In genomic region chr16:11676006-11676405, GRCm38 (mm10) we compare ENCODE assay signal across 26 mouse cellular contexts.
A peak's percentile ranks its signal among the peaks of the same experiment; 100 is the strongest.
DNase-seq lines count a peak whose midpoint lies in the region; ATAC-seq lines count a peak whose summit lies in the region.
"Had no signal": no experiment of that assay in that cellular context is flagged by ENCODE, and none has a peak within 500 bp of the region (broad histone marks: within the 10 kb centered on the region; RNA-seq: fewer than 3 reads in every experiment).

No protein-coding gene starts in this region.

- no peaks in the 10 kb centered on the region for H3K27me3 ChIP-seq in forebrain, embryonic 11.5 days (ENCODE audit: control insufficient read depth, insufficient read depth, low read length)
- H3K27me3 ChIP-seq in forebrain, embryonic 16.5 days (replicated peaks; ENCODE audit: control insufficient read depth, insufficient read depth, low read length) = no peaks in the 10 kb centered on the region
- no peaks in the 10 kb centered on the region for H3K27me3 ChIP-seq in neural tube, embryonic 14.5 days (ENCODE audit: control insufficient read depth, insufficient read depth, low read length)
- H3K27me3 ChIP-seq in neural tube, embryonic 15.5 days (replicated peaks) = no peaks in the 10 kb centered on the region
- H3K27me3 ChIP-seq in heart, embryonic 11.5 days (ENCODE audit: control insufficient read depth, insufficient read depth, low read length) = no peaks in the 10 kb centered on the region
- H3K27me3 ChIP-seq: embryonic facial prominence, embryonic 12.5 days; kidney, embryonic 15.5 days; liver, embryonic 12.5 days; midbrain, embryonic 13.5 days had no signal

- H3K36me3 ChIP-seq in forebrain, embryonic 11.5 days (ENCODE audit: control insufficient read depth, insufficient read depth, low read length) = no peaks in the 10 kb centered on the region
- H3K36me3 ChIP-seq in forebrain, embryonic 16.5 days (ENCODE audit: control insufficient read depth, insufficient read depth) = no peaks in the 10 kb centered on the region
- no peaks in the 10 kb centered on the region for H3K36me3 ChIP-seq in neural tube, embryonic 14.5 days (ENCODE audit: control insufficient read depth, insufficient read depth, low read length)
- 0 out of 2 replicates have a peak, but pooled peaks cover 7% of the 10 kb centered on the region for H3K36me3 ChIP-seq in neural tube, embryonic 15.5 days
- no peaks in the 10 kb centered on the region for H3K36me3 ChIP-seq in heart, embryonic 11.5 days (ENCODE audit: control insufficient read depth, insufficient read depth, low read length)
- H3K36me3 ChIP-seq: embryonic facial prominence, embryonic 12.5 days; heart, embryonic 10.5 days; liver, embryonic 12.5 days; midbrain, embryonic 13.5 days had no signal

- 0 out of 2 replicates have a peak, but pooled peaks have one; percentile 30 for ATAC-seq in forebrain, embryonic 11.5 days (replicated peaks; ENCODE audit: low FRiP score)
- no peak for ATAC-seq in forebrain, embryonic 16.5 days
- 0 out of 2 replicates have a peak, but pooled peaks have one; percentile 31 for ATAC-seq in neural tube, embryonic 14.5 days (ENCODE audit: low read depth)
- ATAC-seq in neural tube, embryonic 15.5 days (ENCODE audit: low FRiP score) = no peak
- ATAC-seq in megakaryocyte progenitor cell, adult 5-6 weeks (replicated peaks; ENCODE audit: poor library complexity) = peak; percentile 98
- no peak for ATAC-seq in heart, embryonic 11.5 days (replicated peaks; ENCODE audit: insufficient number of reproducible peaks, low FRiP score, low TSS enrichment)
- ATAC-seq: CD4-positive, CD25-positive, alpha-beta regulatory T cell, adult 4 months; intestine, embryonic 16.5 days; liver, embryonic 12.5 days; midbrain, embryonic 13.5 days had no signal

- DNase-seq in forebrain, embryonic 11.5 days (ENCODE audit: low spot score) = no peak
- no peak for DNase-seq in kidney, postnatal 14 days
- no peak for DNase-seq in ovary, adult 18-20 months (ENCODE audit: low spot score)
- DNase-seq: adrenal gland, postnatal 14 days; cerebellum, adult 8-10 months; forebrain, postnatal 0 days; gastrocnemius, postnatal 36 days; heart, postnatal 10 days; lung, embryonic 14.5 days; lung, postnatal 36 days; thymus, postnatal 4 days had no signal

- H3K9ac ChIP-seq in forebrain, embryonic 11.5 days (ENCODE audit: low read length) = no peak overlapping the region
- H3K9ac ChIP-seq in forebrain, embryonic 16.5 days (replicated peaks; ENCODE audit: low read depth, low read length) = no peak overlapping the region
- no peak overlapping the region for H3K9ac ChIP-seq in neural tube, embryonic 14.5 days (replicated peaks; ENCODE audit: low read depth, low read length)
- H3K9ac ChIP-seq in neural tube, embryonic 15.5 days (replicated peaks) = no peak overlapping the region
- no peak overlapping the region for H3K9ac ChIP-seq in heart, embryonic 11.5 days (ENCODE audit: low read depth, low read length)
- H3K9ac ChIP-seq: embryonic facial prominence, embryonic 12.5 days; forebrain, postnatal 0 days; hindbrain, embryonic 14.5 days; kidney, embryonic 15.5 days; liver, embryonic 12.5 days; lung, embryonic 14.5 days; midbrain, embryonic 13.5 days had no signal

- no peaks in the 10 kb centered on the region for H3K9me3 ChIP-seq in forebrain, embryonic 11.5 days (ENCODE audit: control insufficient read depth, low read length)
- no peaks in the 10 kb centered on the region for H3K9me3 ChIP-seq in forebrain, embryonic 16.5 days (ENCODE audit: control insufficient read depth, low read length)
- H3K9me3 ChIP-seq in neural tube, embryonic 14.5 days (ENCODE audit: control insufficient read depth, low read length) = no peaks in the 10 kb centered on the region
- H3K9me3 ChIP-seq in neural tube, embryonic 15.5 days (replicated peaks) = no peaks in the 10 kb centered on the region
- no peaks in the 10 kb centered on the region for H3K9me3 ChIP-seq in heart, embryonic 11.5 days (replicated peaks; ENCODE audit: control insufficient read depth, low read length)
- H3K9me3 ChIP-seq: embryonic facial prominence, embryonic 12.5 days; heart, embryonic 10.5 days; kidney, embryonic 15.5 days; liver, embryonic 12.5 days; midbrain, embryonic 13.5 days had no signal

- WGBS in forebrain, embryonic 11.5 days = 60% methylated on average over 4 of the region's 4 CpGs
- 39% methylated on average over 4 of the region's 4 CpGs for WGBS in forebrain, embryonic 16.5 days
- WGBS in neural tube, embryonic 14.5 days = 49% methylated on average over 4 of the region's 4 CpGs
- 46% methylated on average over 4 of the region's 4 CpGs for WGBS in neural tube, embryonic 15.5 days
- WGBS in heart, embryonic 11.5 days (ENCODE audit: insufficient replicate concordance) = 62% methylated on average over 4 of the region's 4 CpGs

- H3K27ac ChIP-seq in forebrain, embryonic 11.5 days (ENCODE audit: low read depth, low read length) = no peak overlapping the region
- no peak overlapping the region for H3K27ac ChIP-seq in forebrain, embryonic 16.5 days (ENCODE audit: low read length)
- no peak overlapping the region for H3K27ac ChIP-seq in neural tube, embryonic 14.5 days (ENCODE audit: low read depth, low read length)
- no peak overlapping the region for H3K27ac ChIP-seq in neural tube, embryonic 15.5 days (replicated peaks)
- no peak overlapping the region for H3K27ac ChIP-seq in heart, embryonic 11.5 days (ENCODE audit: low read depth, low read length)
- H3K27ac ChIP-seq: embryonic facial prominence, embryonic 12.5 days; heart, embryonic 10.5 days; hindbrain, embryonic 14.5 days; kidney, embryonic 15.5 days; liver, embryonic 12.5 days; midbrain, embryonic 13.5 days had no signal

- H3K4me1 ChIP-seq in forebrain, embryonic 11.5 days (replicated peaks; ENCODE audit: control insufficient read depth, insufficient read depth, low read length) = no peaks in the 10 kb centered on the region
- no peaks in the 10 kb centered on the region for H3K4me1 ChIP-seq in forebrain, embryonic 16.5 days (replicated peaks; ENCODE audit: control insufficient read depth, insufficient read depth, low read length)
- no peaks in the 10 kb centered on the region for H3K4me1 ChIP-seq in neural tube, embryonic 14.5 days (ENCODE audit: control insufficient read depth, insufficient read depth, low read length)
- no peaks in the 10 kb centered on the region for H3K4me1 ChIP-seq in neural tube, embryonic 15.5 days
- no peaks in the 10 kb centered on the region for H3K4me1 ChIP-seq in heart, embryonic 11.5 days (ENCODE audit: control insufficient read depth, insufficient read depth, low read length)
- H3K4me1 ChIP-seq: embryonic facial prominence, embryonic 12.5 days; kidney, embryonic 15.5 days; liver, embryonic 12.5 days had no signal

- no peak overlapping the region for H3K4me3 ChIP-seq in forebrain, embryonic 11.5 days (ENCODE audit: low read depth, low read length)
- H3K4me3 ChIP-seq in forebrain, embryonic 16.5 days (replicated peaks; ENCODE audit: low read length) = no peak overlapping the region
- no peak overlapping the region for H3K4me3 ChIP-seq in neural tube, embryonic 14.5 days (ENCODE audit: low read depth, low read length)
- H3K4me3 ChIP-seq in neural tube, embryonic 15.5 days (replicated peaks) = no peak overlapping the region
- no peak overlapping the region for H3K4me3 ChIP-seq in heart, embryonic 11.5 days (ENCODE audit: low read depth, low read length)
- H3K4me3 ChIP-seq: embryonic facial prominence, embryonic 12.5 days; erythroblast, embryonic 14.5 days; heart, embryonic 10.5 days; kidney, embryonic 15.5 days; liver, embryonic 12.5 days; midbrain, embryonic 13.5 days; myocyte had no signal

- no peak overlapping the region for H3K4me2 ChIP-seq in forebrain, embryonic 11.5 days (ENCODE audit: low read depth, low read length, severe bottlenecking)
- no peak overlapping the region for H3K4me2 ChIP-seq in forebrain, embryonic 16.5 days (ENCODE audit: low read length)
- no peak overlapping the region for H3K4me2 ChIP-seq in neural tube, embryonic 14.5 days (ENCODE audit: low read depth, low read length)
- no peak overlapping the region for H3K4me2 ChIP-seq in neural tube, embryonic 15.5 days
- H3K4me2 ChIP-seq in heart, embryonic 11.5 days = no peak overlapping the region
- H3K4me2 ChIP-seq: embryonic facial prominence, embryonic 12.5 days; hindbrain, embryonic 14.5 days; kidney, embryonic 15.5 days; liver, embryonic 12.5 days; lung, embryonic 14.5 days; midbrain, embryonic 13.5 days had no signal

Comparison
In these comparisons a context has a peak if more than half of its experiments do, and no peak if none do; other contexts are left out.
1. ATAC-seq: peak in forebrain, embryonic 11.5 days (single experiment), neural tube, embryonic 14.5 days (single experiment) and megakaryocyte progenitor cell, adult 5-6 weeks (single experiment); none in forebrain, embryonic 16.5 days (single experiment), neural tube, embryonic 15.5 days (single experiment) and heart, embryonic 11.5 days (single experiment).